8 mouse cellular contexts compared by ENCODE assay signal in the genomic region with DNA sequence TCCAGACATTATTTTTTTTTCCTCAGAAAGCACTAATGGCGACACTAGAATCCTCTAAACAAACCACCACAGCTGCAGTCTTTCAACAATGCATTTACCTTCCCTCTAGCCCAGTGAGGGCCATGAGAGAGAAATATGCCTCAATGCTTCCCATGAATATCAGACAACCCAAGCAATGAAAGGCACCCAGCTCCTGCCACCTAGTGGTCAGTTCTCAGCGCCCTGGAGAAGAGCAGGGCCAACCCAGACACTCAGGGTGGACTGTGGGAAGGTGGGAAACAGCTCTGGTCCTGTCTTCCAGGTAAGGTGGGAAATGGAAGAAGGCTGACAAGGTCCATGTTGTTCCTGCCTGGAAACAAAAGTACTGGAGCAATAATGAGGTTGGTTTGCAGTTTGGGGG. TPM values are rescaled to one million over a fixed set of nuclear protein-coding genes. Genes with fewer than 3 reads are reported as not detected.
DNase-seq lines count a peak whose midpoint lies in the region; ATAC-seq and TF ChIP-seq lines count a peak whose summit lies in the region.

No protein-coding gene starts in this region.

- no peaks in the 10 kb centered on the region for H3K36me3 ChIP-seq in spleen, adult 2 months (ENCODE audit: control insufficient read depth, insufficient read depth, low read length)
- H3K36me3 ChIP-seq in limb, embryonic 11.5 days (ENCODE audit: control insufficient read depth, insufficient read depth, low read length): peaks cover 5% of the 10 kb centered on the region

- 10% methylated on average over 2 of the region's 2 CpGs for WGBS in spleen, adult 2 months
- WGBS in limb, embryonic 11.5 days: 24% methylated on average over 2 of the region's 2 CpGs

- TF ChIP-seq POLR2A in spleen, adult 2 months (IDR thresholded peaks at IDR 0.05; ENCODE audit: low read depth, low read length): no peak

- no peak overlapping the region for H3K9ac ChIP-seq in limb, embryonic 11.5 days (ENCODE audit: low read length)

- H3K4me3 ChIP-seq in spleen, adult 2 months (ENCODE audit: extremely low read depth, insufficient read depth, insufficient read length): no peak overlapping the region
- H3K4me3 ChIP-seq in limb, embryonic 11.5 days (ENCODE audit: low read depth, low read length): no peak overlapping the region

- DNase-seq in spleen, adult 2 months (ENCODE audit: low read depth in 1 of 2, low spot score in 2 of 2): peak in 1 of 2 experiments; percentile 22
- DNase-seq in spleen, adult 12 weeks (ENCODE audit: low spot score): no peak
- DNase-seq in embryo, embryonic 10 days (ENCODE audit: low spot score): peak; percentile 61
- DNase-seq in kidney, adult 8-10 months: peak; percentile 50 to 78
- peak; percentile 55 for DNase-seq in limb, embryonic 11.5 days (ENCODE audit: low spot score)
- DNase-seq in naive thymus-derived CD4-positive, alpha-beta T cell, adult 2 months (ENCODE audit: low read depth): peak; percentile 14
- DNase-seq in telencephalon, adult 2 months (ENCODE audit: low read depth, low spot score): peak; percentile 21

- peak; percentile 91 for ATAC-seq in granulocyte monocyte progenitor cell, adult 5-6 weeks (replicated peaks; ENCODE audit: poor library complexity, severe bottlenecking)
- ATAC-seq in limb, embryonic 11.5 days (ENCODE audit: insufficient number of reproducible peaks, low FRiP score, low TSS enrichment, low read depth): no peak

- H3K27ac ChIP-seq in spleen, adult 2 months (ENCODE audit: insufficient read depth, low read length): no peak overlapping the region
- no peak overlapping the region for H3K27ac ChIP-seq in limb, embryonic 11.5 days (replicated peaks; ENCODE audit: low read depth, low read length)

- H3K4me1 ChIP-seq in spleen, adult 2 months (ENCODE audit: control insufficient read depth, insufficient read depth, insufficient read length): no peaks in the 10 kb centered on the region
- no peaks in the 10 kb centered on the region for H3K4me1 ChIP-seq in limb, embryonic 11.5 days (ENCODE audit: control insufficient read depth, insufficient read depth, low read length)

- no peak overlapping the region for H3K4me2 ChIP-seq in limb, embryonic 11.5 days (ENCODE audit: low read depth, severe bottlenecking)

- H3K27me3 ChIP-seq in spleen, adult 2 months (ENCODE audit: control insufficient read depth, insufficient read depth, low read length): no peaks in the 10 kb centered on the region
- H3K27me3 ChIP-seq in limb, embryonic 11.5 days (ENCODE audit: control insufficient read depth, insufficient read depth, low read length): no peaks in the 10 kb centered on the region

- TF ChIP-seq CTCF in spleen, adult 2 months (IDR thresholded peaks at IDR 0.05; ENCODE audit: extremely low read depth, insufficient read depth, insufficient read length, insufficient replicate concordance): peak; percentile 42; the same call in 1 of the 2 replicates

- H3K9me3 ChIP-seq in limb, embryonic 11.5 days (ENCODE audit: control insufficient read depth, low read length): no peaks in the 10 kb centered on the region

RNA-seq across cellular contexts. Expression of a gene that starts 55.0 kb away (rescaled TPM):
- polyA plus RNA-seq in spleen, adult 2 months (2012; rRNA removed): 2.8 and 3.5 TPM in 2 replicates
- total RNA-seq in granulocyte monocyte progenitor cell, adult 5-6 weeks (2014; fragmentation: Nextera tagmentation): 13.8 and 16.6 TPM in 2 replicates
- total RNA-seq in granulocyte monocyte progenitor cell, adult 5-6 weeks (2017): 24.4 and 24.9 TPM in 2 replicates
- 35.1 and 35.5 TPM in 2 replicates for polyA plus RNA-seq in limb, embryonic 11.5 days (2014; fragmentation: Nextera tagmentation; extraction: Ambion mirVana)
